9 mouse cellular contexts compared by ENCODE assay signal in genomic region chr17:47614018-47614417, GRCm38 (mm10). TPM values are rescaled to one million over a fixed set of nuclear protein-coding genes. Genes with fewer than 3 reads are reported as not detected.
DNase-seq lines count a peak whose midpoint lies in the region; ATAC-seq and TF ChIP-seq lines count a peak whose summit lies in the region.
"Had no signal": no experiment of that assay in that cellular context is flagged by ENCODE, and none has a peak within 500 bp of the region (broad histone marks: within the 10 kb centered on the region; RNA-seq: fewer than 3 reads in every experiment).

No protein-coding gene starts in this region.

- H3K27me3 ChIP-seq in kidney, embryonic 15.5 days, result no peaks in the 10 kb centered on the region
- H3K27me3 ChIP-seq in MEL (ENCODE audit: control insufficient read depth in 1 of 2, insufficient read depth in 2 of 2, low read length in 2 of 2), result no peaks in the 10 kb centered on the region
- H3K27me3 ChIP-seq in forebrain, embryonic 16.5 days (replicated peaks; ENCODE audit: control insufficient read depth, insufficient read depth, low read length), result no peaks in the 10 kb centered on the region
- H3K27me3 ChIP-seq: midbrain, embryonic 13.5 days had no signal

- no peak overlapping the region for H3K4me3 ChIP-seq in kidney, embryonic 15.5 days (replicated peaks)
- H3K4me3 ChIP-seq in MEL (ENCODE audit: control insufficient read depth in 1 of 2, insufficient read depth in 1 of 2, low read depth in 2 of 2, low read length in 2 of 2), result no peak overlapping the region
- no peak overlapping the region for H3K4me3 ChIP-seq in bone marrow macrophage, adult 2 months (ENCODE audit: insufficient read depth, low read length)
- H3K4me3 ChIP-seq in forebrain, embryonic 16.5 days (replicated peaks; ENCODE audit: low read length), result no peak overlapping the region
- H3K4me3 ChIP-seq: midbrain, embryonic 13.5 days had no signal

- H3K27ac ChIP-seq in kidney, embryonic 15.5 days, result no peak overlapping the region
- no peak overlapping the region for H3K27ac ChIP-seq in MEL (ENCODE audit: control insufficient read depth, low read depth, low read length)
- no peak overlapping the region for H3K27ac ChIP-seq in bone marrow macrophage, adult 2 months (ENCODE audit: insufficient read depth, low read depth, low read length)
- H3K27ac ChIP-seq in forebrain, embryonic 16.5 days (ENCODE audit: low read length), result no peak overlapping the region
- H3K27ac ChIP-seq: hindbrain, embryonic 14.5 days; midbrain, embryonic 13.5 days had no signal

- peak; percentile 58 to 78 (median 74) for TF ChIP-seq CTCF in MEL (IDR thresholded peaks at IDR 0.05 in 2 of 3, conservative IDR thresholded peaks at IDR 0.05 in 1 of 3; ENCODE audit: control insufficient read depth in 1 of 3, insufficient read depth in 1 of 3, low read depth in 2 of 3, low read length in 3 of 3, poor library complexity in 1 of 3, severe bottlenecking in 1 of 3)
- TF ChIP-seq CTCF in bone marrow macrophage, adult 2 months (IDR thresholded peaks at IDR 0.05; ENCODE audit: low read depth, low read length), result peak; percentile 46

- no peak overlapping the region for H3K4me2 ChIP-seq in kidney, embryonic 15.5 days
- no peak overlapping the region for H3K4me2 ChIP-seq in forebrain, embryonic 16.5 days (ENCODE audit: low read length)
- H3K4me2 ChIP-seq: hindbrain, embryonic 14.5 days; midbrain, embryonic 13.5 days had no signal

- peak; percentile 55 to 67 for DNase-seq in kidney, postnatal 25 days
- DNase-seq in MEL (ENCODE audit: low read depth, low spot score), result peak; percentile 63
- DNase-seq in left cerebral cortex, postnatal 36 days (ENCODE audit: low spot score in 2 of 2), result no peak

- no peak for TF ChIP-seq POLR2A in MEL (IDR thresholded peaks at IDR 0.05; ENCODE audit: control insufficient read depth in 1 of 2, insufficient read depth in 1 of 2, low read depth in 1 of 2, low read length in 2 of 2, poor library complexity in 1 of 2)
- no peak for TF ChIP-seq POLR2A in bone marrow macrophage, adult 2 months (IDR thresholded peaks at IDR 0.05; ENCODE audit: borderline replicate concordance, low read depth, low read length)

- H3K4me1 ChIP-seq in kidney, embryonic 15.5 days, result peaks cover 25% of the 10 kb centered on the region
- H3K4me1 ChIP-seq in MEL (ENCODE audit: control insufficient read depth in 1 of 2, insufficient read depth in 2 of 2, low read length in 2 of 2), result peaks cover 20 to 53% of the 10 kb centered on the region in 2 experiments
- H3K4me1 ChIP-seq in bone marrow macrophage, adult 2 months (ENCODE audit: control insufficient read depth, insufficient read depth, low read length), result peaks cover 12% of the 10 kb centered on the region
- peaks cover 24% of the 10 kb centered on the region for H3K4me1 ChIP-seq in forebrain, embryonic 16.5 days (replicated peaks; ENCODE audit: control insufficient read depth, insufficient read depth, low read length)

- H3K9me3 ChIP-seq in kidney, embryonic 15.5 days (replicated peaks), result no peaks in the 10 kb centered on the region
- H3K9me3 ChIP-seq in MEL (replicated peaks; ENCODE audit: insufficient read depth, low read length), result no peaks in the 10 kb centered on the region
- no peaks in the 10 kb centered on the region for H3K9me3 ChIP-seq in forebrain, embryonic 16.5 days (ENCODE audit: control insufficient read depth, low read length)
- H3K9me3 ChIP-seq: midbrain, embryonic 13.5 days had no signal

- peak; percentile 0; the same call in 1 of the 2 replicates for TF ChIP-seq RAD21 in MEL (IDR thresholded peaks at IDR 0.05; ENCODE audit: low read depth, low read length)

- ATAC-seq in kidney, embryonic 15.5 days (replicated peaks; ENCODE audit: low FRiP score), result no peak
- ATAC-seq in megakaryocyte progenitor cell, adult 5-6 weeks (replicated peaks; ENCODE audit: poor library complexity), result 0 out of 2 replicates have a peak, but pooled peaks have one; percentile 26
- no peak for ATAC-seq in forebrain, embryonic 16.5 days
- ATAC-seq: midbrain, embryonic 13.5 days had no signal

- intact Hi-C loops in left cerebral cortex, postnatal 36 days (cut with DNase I), result loop anchor here (5.0 kb wide), 2 partner anchors 73 to 247 kb away; partner anchors contain the start of genes Frs3, Mrps10 and Tomm6

- H3K9ac ChIP-seq in kidney, embryonic 15.5 days, result no peak overlapping the region
- H3K9ac ChIP-seq in MEL (ENCODE audit: control insufficient read depth, low read depth, low read length, poor library complexity, severe bottlenecking), result no peak overlapping the region
- no peak overlapping the region for H3K9ac ChIP-seq in forebrain, embryonic 16.5 days (replicated peaks; ENCODE audit: low read depth, low read length)
- H3K9ac ChIP-seq: hindbrain, embryonic 14.5 days; midbrain, embryonic 13.5 days had no signal

- H3K79me2 ChIP-seq in MEL (ENCODE audit: control insufficient read depth, insufficient read depth, low read length, poor library complexity), result peaks cover 67% of the 10 kb centered on the region

- TF ChIP-seq EP300 in MEL (IDR thresholded peaks at IDR 0.05; ENCODE audit: low read depth in 1 of 2, low read length in 2 of 2), result no peak

- peaks cover 56% of the 10 kb centered on the region for H3K36me3 ChIP-seq in kidney, embryonic 15.5 days
- peaks cover 4 to 55% of the 10 kb centered on the region in 2 experiments for H3K36me3 ChIP-seq in MEL (ENCODE audit: control insufficient read depth in 1 of 2, insufficient read depth in 2 of 2, low read length in 2 of 2)
- peaks cover 7% of the 10 kb centered on the region; the same call in 1 of the 2 replicates for H3K36me3 ChIP-seq in forebrain, embryonic 16.5 days (ENCODE audit: control insufficient read depth, insufficient read depth)

- WGBS in kidney, embryonic 15.5 days, result 96% methylated on average over 1 of the region's 1 CpGs
- 93% methylated on average over 1 of the region's 1 CpGs for WGBS in forebrain, embryonic 16.5 days

TF ChIP-seq in MEL, 35 proteins besides CTCF, POLR2A, EP300 and RAD21:
- TF ChIP-seq E2F4 (IDR thresholded peaks at IDR 0.05; ENCODE audit: borderline replicate concordance, low read depth, low read length) (no peak), BHLHE40 (IDR thresholded peaks at IDR 0.05; ENCODE audit: borderline replicate concordance, low read depth, low read length) (no peak), HCFC1 (IDR thresholded peaks at IDR 0.05; ENCODE audit: low read depth, low read length) (no peak)

RNA-seq across cellular contexts. Expression of gene Gm20517, which starts 2.6 kb away (rescaled TPM):
- polyA plus RNA-seq in kidney, embryonic 15.5 days (2015; fragmentation: Nextera tagmentation; extraction: Ambion mirVana), result 0.81 and 1.4 TPM in 2 replicates
- 1.1 and 2.9 TPM in 2 replicates for total RNA-seq in MEL (2012; rRNA removed)
- polyA plus RNA-seq in MEL (2012; ENCODE audit: insufficient read depth in 1 of 2, insufficient read length in 2 of 2, low read depth in 1 of 2, low replicate concordance in 2 of 2, missing spikeins in 1 of 2), result 1 to 10 TPM in 1 of 2 experiments, not detected in 1; 1.9 TPM
- 1.2 and 3.1 TPM in 2 replicates for polyA plus RNA-seq in bone marrow macrophage, adult 2 months (2012; ENCODE audit: insufficient read depth, insufficient read length, missing spikeins)
- total RNA-seq in megakaryocyte progenitor cell, adult 5-6 weeks (2015), result 0.56 and 2.2 TPM in 2 replicates
- 3.4 and 3.6 TPM in 2 replicates for total RNA-seq in megakaryocyte progenitor cell, adult 5-6 weeks (2017)
- polyA plus RNA-seq in forebrain, embryonic 16.5 days (2015; fragmentation: Nextera tagmentation; extraction: Ambion mirVana), result 2.3 and 2.9 TPM in 2 replicates
- 1 to 10 TPM; 4.5 to 7.8 TPM for total RNA-seq in left cerebral cortex, postnatal 36 days (2021)

RNA-seq across cellular contexts. Expression of gene Med20, which starts 2.6 kb away (rescaled TPM):
- polyA plus RNA-seq in kidney, embryonic 15.5 days (2015; fragmentation: Nextera tagmentation; extraction: Ambion mirVana), result 45.7 TPM in 2 replicates
- total RNA-seq in MEL (2012; rRNA removed), result 45.9 and 62.6 TPM in 2 replicates
- 10 to 100 TPM in 1 of 2 experiments, not detected in 1; 45.7 TPM for polyA plus RNA-seq in MEL (2012; ENCODE audit: insufficient read depth in 1 of 2, insufficient read length in 2 of 2, low read depth in 1 of 2, low replicate concordance in 2 of 2, missing spikeins in 1 of 2)
- 19.7 and 23.4 TPM in 2 replicates for polyA plus RNA-seq in bone marrow macrophage, adult 2 months (2012; ENCODE audit: insufficient read depth, insufficient read length, missing spikeins)
- total RNA-seq in megakaryocyte progenitor cell, adult 5-6 weeks (2015), result 20.4 and 23.8 TPM in 2 replicates
- total RNA-seq in megakaryocyte progenitor cell, adult 5-6 weeks (2017), result 37.7 and 40.7 TPM in 2 replicates
- polyA plus RNA-seq in forebrain, embryonic 16.5 days (2015; fragmentation: Nextera tagmentation; extraction: Ambion mirVana), result 51.6 and 51.8 TPM in 2 replicates
- 10 to 100 TPM; 24.7 to 30.7 TPM for total RNA-seq in left cerebral cortex, postnatal 36 days (2021)

RNA-seq across cellular contexts. Expression of gene Bysl, which starts 2.7 kb away (rescaled TPM):
- polyA plus RNA-seq in kidney, embryonic 15.5 days (2015; fragmentation: Nextera tagmentation; extraction: Ambion mirVana), result 23.8 and 26.5 TPM in 2 replicates
- 60.2 and 69.3 TPM in 2 replicates for total RNA-seq in MEL (2012; rRNA removed)
- polyA plus RNA-seq in MEL (2012; ENCODE audit: insufficient read depth in 1 of 2, insufficient read length in 2 of 2, low read depth in 1 of 2, low replicate concordance in 2 of 2, missing spikeins in 1 of 2), result 10 to 100 TPM in 1 of 2 experiments, not detected in 1; 85.4 TPM
- polyA plus RNA-seq in bone marrow macrophage, adult 2 months (2012; ENCODE audit: insufficient read depth, insufficient read length, missing spikeins), result 4.1 and 5.0 TPM in 2 replicates
- 9.8 and 11.6 TPM in 2 replicates for total RNA-seq in megakaryocyte progenitor cell, adult 5-6 weeks (2015)
- 15.4 and 16.0 TPM in 2 replicates for total RNA-seq in megakaryocyte progenitor cell, adult 5-6 weeks (2017)
- 32.9 and 36.1 TPM in 2 replicates for polyA plus RNA-seq in forebrain, embryonic 16.5 days (2015; fragmentation: Nextera tagmentation; extraction: Ambion mirVana)
- 10 to 100 TPM; 17.5 to 18.1 TPM for total RNA-seq in left cerebral cortex, postnatal 36 days (2021)

RNA-seq across cellular contexts. Expression of gene Usp49, which starts 16.5 kb away (rescaled TPM):
- 4.6 and 5.0 TPM in 2 replicates for polyA plus RNA-seq in kidney, embryonic 15.5 days (2015; fragmentation: Nextera tagmentation; extraction: Ambion mirVana)
- total RNA-seq in MEL (2012; rRNA removed), result 5.2 and 5.5 TPM in 2 replicates
- polyA plus RNA-seq in MEL (2012; ENCODE audit: insufficient read depth in 1 of 2, insufficient read length in 2 of 2, low read depth in 1 of 2, low replicate concordance in 2 of 2, missing spikeins in 1 of 2), result 10 to 100 TPM in 1 of 2 experiments, not detected in 1; 16.1 TPM
- polyA plus RNA-seq in bone marrow macrophage, adult 2 months (2012; ENCODE audit: insufficient read depth, insufficient read length, missing spikeins), result 7.3 and 8.6 TPM in 2 replicates
- 4.8 and 5.9 TPM in 2 replicates for total RNA-seq in megakaryocyte progenitor cell, adult 5-6 weeks (2015)
- total RNA-seq in megakaryocyte progenitor cell, adult 5-6 weeks (2017), result 4.5 and 6.4 TPM in 2 replicates
- polyA plus RNA-seq in forebrain, embryonic 16.5 days (2015; fragmentation: Nextera tagmentation; extraction: Ambion mirVana), result 8.6 and 9.1 TPM in 2 replicates
- 10 to 100 TPM; 10.6 to 13.5 TPM for total RNA-seq in left cerebral cortex, postnatal 36 days (2021)

Comparison
In these comparisons a context has a peak if more than half of its experiments do, and no peak if none do; other contexts are left out.
1. DNase-seq: peak in kidney, postnatal 25 days (2 of 2) and MEL (single experiment); none in left cerebral cortex, postnatal 36 days (0 of 2).